Mouse (Mus musculus): ENCODE measurements around the gene Ogfod1. TPM values are rescaled to one million over a fixed set of nuclear protein-coding genes. Genes with fewer than 3 reads are reported as not detected.

Gene Ogfod1
- total RNA-seq, 2 experiments from 2014 or later = 100 to 102 TPM

Other genes with a start within 250 kb of the Ogfod1 start
- gene Gnao1, start 227.2 kb upstream of the Ogfod1 start, total RNA-seq (2021) = 100 to 1,000 TPM; 735 to 741 TPM
- gene Amfr, start 24.4 kb upstream of the Ogfod1 start, total RNA-seq (2021) = 100 to 1,000 TPM; 111 to 123 TPM
- 10 to 100 TPM; 41.3 to 54.3 TPM for gene Nudt21, start 167 bp upstream of the Ogfod1 start, total RNA-seq (2021)
- 10 to 100 TPM; 25.4 to 35.3 TPM for gene Bbs2, start 61.7 kb downstream of the Ogfod1 start, total RNA-seq (2021)
- gene Mt4, start 100.0 kb downstream of the Ogfod1 start, total RNA-seq (2021) = not detected
- gene Mt3, start 115.4 kb downstream of the Ogfod1 start, total RNA-seq (2021) = 100 to 1,000 TPM; 854 to 931 TPM
- 100 to 1,000 TPM; 463 to 490 TPM for gene Mt2, start 135.5 kb downstream of the Ogfod1 start, total RNA-seq (2021)
- 100 to 1,000 TPM; 556 to 573 TPM for gene Mt1, start 141.9 kb downstream of the Ogfod1 start, total RNA-seq (2021)
- 10 to 100 TPM; 37.2 to 64.5 TPM for gene Nup93, start 177.4 kb downstream of the Ogfod1 start, total RNA-seq (2021)